Mouse (Mus musculus): ENCODE data around the gene Cdr2l. TPM values are rescaled to one million over a fixed set of nuclear protein-coding genes. Genes with fewer than 3 reads are reported as not detected.

Gene Cdr2l
- polyA plus RNA-seq, 1 experiment from 2014 or later: 15.7 TPM

DNA sequence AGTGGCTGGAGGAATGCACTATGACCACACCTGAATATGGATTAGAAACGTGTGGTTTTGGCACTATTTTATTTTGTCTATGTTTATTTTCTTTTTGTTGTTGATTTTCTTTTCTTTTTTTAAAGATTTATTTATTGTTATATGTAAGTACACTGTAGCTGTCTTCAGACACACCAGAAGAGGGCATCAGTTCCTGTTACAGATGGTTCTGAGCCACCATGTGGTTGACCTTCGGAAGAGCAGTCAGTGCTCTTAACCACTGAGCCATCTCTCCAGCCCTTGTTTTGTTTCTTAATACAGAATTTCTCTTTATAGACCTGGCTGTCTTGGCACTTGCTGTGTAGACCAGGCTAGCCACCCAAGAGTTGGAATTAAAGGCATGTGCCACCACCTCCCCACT, 9.0 kb upstream of the Cdr2l start:
- Histone ChIP-seq H3K9me3 (replicated peaks; ENCODE audit: control insufficient read depth, low read length) (no peaks in the 10 kb centered on the region), H3K27me3 (ENCODE audit: control insufficient read depth, insufficient read depth, low read length) (peaks cover 29% of the 10 kb centered on the region), H3K4me1 (ENCODE audit: control insufficient read depth, insufficient read depth, low read length) (no peaks in the 10 kb centered on the region; the same call in 1 of the 2 replicates), H3K4me2 (ENCODE audit: low read depth, low read length) (no peak overlapping the region), H3K9ac (replicated peaks; ENCODE audit: low read length) (no peak overlapping the region), H3K4me3 (ENCODE audit: low read depth, low read length) (no peak overlapping the region), H3K36me3 (replicated peaks; ENCODE audit: control insufficient read depth, insufficient read depth, low read depth, low read length) (no peaks in the 10 kb centered on the region), H3K27ac (replicated peaks; ENCODE audit: low read depth, low read length) (no peak overlapping the region)
- DNase-seq (ENCODE audit: low spot score) (no peak), ATAC-seq (replicated peaks; ENCODE audit: insufficient number of reproducible peaks, low FRiP score, low TSS enrichment, low read depth) (no peak)
- 30% methylated on average over 2 of the region's 2 CpGs for WGBS

DNA sequence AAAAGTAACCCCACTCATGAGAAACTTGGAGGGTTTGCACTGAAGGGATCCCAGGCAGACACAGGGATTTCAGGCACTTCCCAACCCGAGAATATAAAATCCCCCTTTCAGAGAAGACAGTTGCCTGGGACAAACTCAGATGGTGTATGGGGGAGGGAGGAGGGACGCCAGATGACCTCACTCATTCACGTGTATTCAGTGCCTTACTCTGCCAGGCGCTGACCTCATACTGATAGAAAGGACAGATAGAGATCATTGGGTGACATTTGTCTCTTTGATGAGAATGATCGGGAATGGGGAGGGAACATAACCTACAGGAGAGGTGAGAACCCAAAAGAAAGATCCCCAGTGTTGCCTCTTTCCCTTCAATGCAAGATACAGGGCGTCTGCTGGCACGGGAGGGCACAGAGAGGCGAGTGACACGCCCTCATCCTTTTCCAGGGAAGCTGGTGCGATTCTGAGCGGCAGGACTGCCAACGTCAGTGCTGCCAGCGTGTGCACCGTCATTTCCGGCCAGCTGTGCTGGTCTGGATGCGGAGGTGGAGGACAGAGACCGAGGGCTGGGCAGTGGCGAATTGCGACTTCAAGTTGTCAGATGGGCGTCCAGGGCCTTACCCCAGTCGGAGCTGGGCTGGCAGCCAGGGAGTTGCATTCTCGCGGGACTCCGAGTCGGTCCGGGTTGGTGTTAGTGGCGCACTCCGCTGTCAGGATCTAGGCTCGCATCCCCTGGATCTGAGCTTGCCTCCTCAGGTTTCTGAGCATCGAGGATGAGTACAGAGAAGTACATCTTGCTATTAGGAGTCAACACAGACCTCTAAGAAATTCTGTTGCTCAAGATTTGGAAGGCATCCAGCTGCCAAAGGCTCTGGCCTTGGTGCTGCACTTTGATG, 7.7 kb upstream of the Cdr2l start:
- no peak for ATAC-seq (replicated peaks; ENCODE audit: insufficient number of reproducible peaks, low FRiP score, low TSS enrichment, low read depth)
- 2% methylated on average over 30 of the region's 30 CpGs for WGBS

DNA sequence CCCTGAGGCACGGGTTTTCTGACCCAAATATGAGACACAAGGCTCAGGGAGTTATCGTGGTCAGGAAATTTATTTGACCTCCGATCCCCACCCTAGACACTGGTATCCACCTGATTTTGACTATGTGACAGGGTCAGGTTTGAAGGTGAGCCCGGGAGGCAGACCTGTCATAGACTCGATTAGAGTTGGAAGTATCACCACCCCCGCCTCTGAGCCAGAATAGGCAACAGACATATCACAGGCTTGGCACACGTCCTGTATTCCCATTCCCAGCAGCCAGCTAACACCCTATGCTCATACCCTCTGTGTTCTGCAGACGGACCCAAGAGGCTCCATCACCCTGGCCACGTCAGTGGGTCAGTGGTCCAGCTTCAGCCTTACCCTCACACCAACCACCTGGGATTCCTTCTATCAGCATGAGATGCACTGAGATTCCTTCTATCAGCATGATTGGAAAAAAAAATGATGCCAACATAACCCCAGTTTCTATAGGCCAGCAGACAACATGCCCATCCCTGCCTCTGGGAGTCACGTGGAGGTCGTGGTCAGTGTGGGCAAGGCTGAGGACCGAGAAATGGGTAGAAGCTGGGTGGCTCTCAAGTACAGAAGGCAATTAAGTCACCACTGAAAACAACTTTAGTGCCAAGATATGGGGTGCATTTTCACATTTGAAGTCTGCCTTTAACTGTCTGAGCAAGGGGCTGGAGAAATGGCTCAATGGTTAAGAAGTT, 6.9 kb upstream of the Cdr2l start:
- Histone ChIP-seq H3K4me3 (ENCODE audit: low read depth, low read length) (no peak overlapping the region), H3K27ac (replicated peaks; ENCODE audit: low read depth, low read length) (no peak overlapping the region), H3K36me3 (replicated peaks; ENCODE audit: control insufficient read depth, insufficient read depth, low read depth, low read length) (no peaks in the 10 kb centered on the region), H3K9me3 (replicated peaks; ENCODE audit: control insufficient read depth, low read length) (no peaks in the 10 kb centered on the region), H3K4me2 (ENCODE audit: low read depth, low read length) (no peak overlapping the region), H3K4me1 (ENCODE audit: control insufficient read depth, insufficient read depth, low read length) (no peaks in the 10 kb centered on the region; the same call in 1 of the 2 replicates), H3K27me3 (ENCODE audit: control insufficient read depth, insufficient read depth, low read length) (peaks cover 21% of the 10 kb centered on the region), H3K9ac (replicated peaks; ENCODE audit: low read length) (no peak overlapping the region)
- DNase-seq (ENCODE audit: low spot score) (no peak), ATAC-seq (replicated peaks; ENCODE audit: insufficient number of reproducible peaks, low FRiP score, low TSS enrichment, low read depth) (no peak)
- WGBS: 60% methylated on average over 12 of the region's 12 CpGs

More for the DNA sequence above, 7.7 kb upstream of the Cdr2l start:
- Histone ChIP-seq H3K36me3 (replicated peaks; ENCODE audit: control insufficient read depth, insufficient read depth, low read depth, low read length) (no peaks in the 10 kb centered on the region), H3K4me3 (ENCODE audit: low read depth, low read length) (peak overlapping the region; percentile 22), H3K27me3 (ENCODE audit: control insufficient read depth, insufficient read depth, low read length) (peaks cover 21% of the 10 kb centered on the region), H3K4me1 (ENCODE audit: control insufficient read depth, insufficient read depth, low read length) (no peaks in the 10 kb centered on the region; the same call in 1 of the 2 replicates), H3K9me3 (replicated peaks; ENCODE audit: control insufficient read depth, low read length) (no peaks in the 10 kb centered on the region), H3K27ac (replicated peaks; ENCODE audit: low read depth, low read length) (no peak overlapping the region), H3K9ac (replicated peaks; ENCODE audit: low read length) (peak overlapping the region; percentile 39), H3K4me2 (ENCODE audit: low read depth, low read length) (peak overlapping the region; percentile 52)
- peak; percentile 34 for DNase-seq (ENCODE audit: low spot score)

DNA sequence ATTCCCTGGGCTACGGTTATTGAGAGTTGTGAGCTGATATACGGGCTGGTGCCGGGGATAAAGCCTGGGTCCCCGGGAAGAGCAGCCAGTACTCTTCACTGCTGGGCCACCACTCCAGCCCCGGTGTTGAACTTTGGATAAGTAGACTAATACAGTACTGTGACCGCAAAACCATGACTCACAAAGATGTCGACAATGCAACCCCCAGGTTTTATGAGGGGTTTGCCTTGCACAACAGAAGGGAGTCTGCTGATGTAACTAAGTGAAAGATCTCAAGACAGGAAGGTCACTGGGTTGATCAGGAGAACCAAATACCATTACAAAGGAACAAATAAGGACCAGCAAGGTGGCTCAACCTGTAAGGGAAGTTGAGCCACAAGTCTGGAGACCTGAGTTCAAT, 5.0 kb upstream of the Cdr2l start:
- no peaks in the 10 kb centered on the region for H3K9me3 ChIP-seq (replicated peaks; ENCODE audit: control insufficient read depth, low read length)
- no peak for ATAC-seq (replicated peaks; ENCODE audit: insufficient number of reproducible peaks, low FRiP score, low TSS enrichment, low read depth)
- DNase-seq (ENCODE audit: low spot score): no peak
- no peaks in the 10 kb centered on the region; the same call in 1 of the 2 replicates for H3K4me1 ChIP-seq (ENCODE audit: control insufficient read depth, insufficient read depth, low read length)
- 71% methylated on average over 7 of the region's 7 CpGs for WGBS
- H3K36me3 ChIP-seq (replicated peaks; ENCODE audit: control insufficient read depth, insufficient read depth, low read depth, low read length): no peaks in the 10 kb centered on the region
- peaks cover 19% of the 10 kb centered on the region for H3K27me3 ChIP-seq (ENCODE audit: control insufficient read depth, insufficient read depth, low read length)
- H3K27ac ChIP-seq (replicated peaks; ENCODE audit: low read depth, low read length): no peak overlapping the region
- no peak overlapping the region for H3K4me2 ChIP-seq (ENCODE audit: low read depth, low read length)
- no peak overlapping the region for H3K4me3 ChIP-seq (ENCODE audit: low read depth, low read length)
- H3K9ac ChIP-seq (replicated peaks; ENCODE audit: low read length): no peak overlapping the region

DNA sequence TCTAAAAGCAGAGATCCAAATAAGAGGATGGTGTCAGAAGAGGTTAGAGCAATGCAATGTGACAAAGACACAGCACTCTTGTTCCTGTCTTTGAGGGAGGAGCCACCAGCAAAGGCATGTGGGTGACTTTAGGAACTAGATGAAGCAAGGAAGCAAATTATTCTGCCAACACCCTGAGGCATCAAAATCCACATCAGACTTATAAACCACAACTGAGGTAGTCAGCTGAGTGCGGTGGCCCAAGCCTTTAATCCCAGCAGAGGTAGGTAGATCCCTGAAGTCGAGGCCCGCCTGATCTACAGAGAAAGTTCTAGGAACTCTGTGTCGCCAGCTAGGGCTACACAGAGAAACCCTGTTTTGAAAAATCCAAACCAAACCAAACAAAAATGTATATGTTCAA, 4.5 kb upstream of the Cdr2l start:
- no peak overlapping the region for H3K27ac ChIP-seq (replicated peaks; ENCODE audit: low read depth, low read length)
- H3K4me3 ChIP-seq (ENCODE audit: low read depth, low read length): no peak overlapping the region
- ATAC-seq (replicated peaks; ENCODE audit: insufficient number of reproducible peaks, low FRiP score, low TSS enrichment, low read depth) (no peak), DNase-seq (ENCODE audit: low spot score) (no peak)
- H3K4me1 ChIP-seq (ENCODE audit: control insufficient read depth, insufficient read depth, low read length): no peaks in the 10 kb centered on the region; the same call in 1 of the 2 replicates
- H3K9ac ChIP-seq (replicated peaks; ENCODE audit: low read length): no peak overlapping the region
- no peaks in the 10 kb centered on the region for H3K36me3 ChIP-seq (replicated peaks; ENCODE audit: control insufficient read depth, insufficient read depth, low read depth, low read length)
- no peak overlapping the region for H3K4me2 ChIP-seq (ENCODE audit: low read depth, low read length)
- H3K9me3 ChIP-seq (replicated peaks; ENCODE audit: control insufficient read depth, low read length): no peaks in the 10 kb centered on the region
- peaks cover 19% of the 10 kb centered on the region for H3K27me3 ChIP-seq (ENCODE audit: control insufficient read depth, insufficient read depth, low read length)
- 91% methylated on average over 4 of the region's 4 CpGs for WGBS

DNA sequence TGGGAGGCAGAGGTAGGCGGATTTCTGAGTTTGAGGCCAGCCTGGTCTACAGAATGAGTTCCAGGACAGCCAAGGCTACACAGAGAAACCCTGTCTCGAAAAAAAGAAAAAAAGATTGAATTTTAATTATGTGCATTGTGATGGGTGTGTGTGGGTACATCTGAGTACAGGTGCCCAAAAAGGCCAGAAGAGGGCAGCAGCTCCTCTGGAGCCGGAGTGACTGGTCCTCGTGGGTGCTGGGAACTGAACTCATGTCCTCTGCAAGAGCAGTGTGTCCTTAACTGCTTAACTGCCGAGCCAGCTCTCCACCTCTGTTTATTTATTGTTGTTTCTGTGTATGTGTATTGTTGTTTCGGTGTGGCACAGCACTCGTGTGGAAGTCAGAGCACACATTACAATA, 3.9 kb upstream of the Cdr2l start:
- WGBS: 76% methylated on average over 7 of the region's 7 CpGs
- no peaks in the 10 kb centered on the region; the same call in 1 of the 2 replicates for H3K4me1 ChIP-seq (ENCODE audit: control insufficient read depth, insufficient read depth, low read length)
- no peak overlapping the region for H3K4me3 ChIP-seq (ENCODE audit: low read depth, low read length)
- no peaks in the 10 kb centered on the region for H3K9me3 ChIP-seq (replicated peaks; ENCODE audit: control insufficient read depth, low read length)
- ATAC-seq (replicated peaks; ENCODE audit: insufficient number of reproducible peaks, low FRiP score, low TSS enrichment, low read depth): no peak
- H3K4me2 ChIP-seq (ENCODE audit: low read depth, low read length): no peak overlapping the region
- no peak overlapping the region for H3K9ac ChIP-seq (replicated peaks; ENCODE audit: low read length)
- no peaks in the 10 kb centered on the region for H3K36me3 ChIP-seq (replicated peaks; ENCODE audit: control insufficient read depth, insufficient read depth, low read depth, low read length)
- no peak for DNase-seq (ENCODE audit: low spot score)
- peaks cover 19% of the 10 kb centered on the region for H3K27me3 ChIP-seq (ENCODE audit: control insufficient read depth, insufficient read depth, low read length)
- no peak overlapping the region for H3K27ac ChIP-seq (replicated peaks; ENCODE audit: low read depth, low read length)

DNA sequence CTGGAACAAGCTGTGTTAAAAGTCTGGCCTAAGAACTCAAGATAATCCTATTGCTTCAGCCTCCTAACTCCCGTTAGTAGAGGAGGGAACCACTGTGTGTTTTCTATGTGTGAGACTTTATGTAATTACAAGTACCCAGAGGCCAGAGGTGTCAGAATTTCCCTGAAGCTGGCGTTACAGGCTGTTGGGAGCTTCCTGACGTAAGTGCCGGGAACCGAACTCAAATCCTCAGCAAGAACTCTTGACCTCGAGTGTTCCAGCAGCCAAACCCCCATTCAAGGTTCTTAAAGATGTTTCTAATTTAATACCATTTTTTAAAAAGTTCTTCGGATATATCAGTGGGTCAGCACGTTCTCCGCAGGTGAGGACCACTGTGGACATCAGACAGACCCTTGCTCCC, 440 bp upstream of the Cdr2l start:
- H3K27ac ChIP-seq (replicated peaks; ENCODE audit: low read depth, low read length): no peak overlapping the region
- H3K9ac ChIP-seq (replicated peaks; ENCODE audit: low read length): no peak overlapping the region; the same call in 1 of the 2 replicates
- ATAC-seq (replicated peaks; ENCODE audit: insufficient number of reproducible peaks, low FRiP score, low TSS enrichment, low read depth) (no peak), DNase-seq (ENCODE audit: low spot score) (peak; percentile 39)
- H3K4me1 ChIP-seq (ENCODE audit: control insufficient read depth, insufficient read depth, low read length): peaks cover 10% of the 10 kb centered on the region
- H3K4me2 ChIP-seq (ENCODE audit: low read depth, low read length): peak overlapping the region; percentile 84
- H3K4me3 ChIP-seq (ENCODE audit: low read depth, low read length): peak overlapping the region; percentile 86
- H3K36me3 ChIP-seq (replicated peaks; ENCODE audit: control insufficient read depth, insufficient read depth, low read depth, low read length): no peaks in the 10 kb centered on the region
- no peaks in the 10 kb centered on the region for H3K27me3 ChIP-seq (ENCODE audit: control insufficient read depth, insufficient read depth, low read length)
- WGBS: 8% methylated on average over 9 of the region's 9 CpGs
- no peaks in the 10 kb centered on the region for H3K9me3 ChIP-seq (replicated peaks; ENCODE audit: control insufficient read depth, low read length)

DNA sequence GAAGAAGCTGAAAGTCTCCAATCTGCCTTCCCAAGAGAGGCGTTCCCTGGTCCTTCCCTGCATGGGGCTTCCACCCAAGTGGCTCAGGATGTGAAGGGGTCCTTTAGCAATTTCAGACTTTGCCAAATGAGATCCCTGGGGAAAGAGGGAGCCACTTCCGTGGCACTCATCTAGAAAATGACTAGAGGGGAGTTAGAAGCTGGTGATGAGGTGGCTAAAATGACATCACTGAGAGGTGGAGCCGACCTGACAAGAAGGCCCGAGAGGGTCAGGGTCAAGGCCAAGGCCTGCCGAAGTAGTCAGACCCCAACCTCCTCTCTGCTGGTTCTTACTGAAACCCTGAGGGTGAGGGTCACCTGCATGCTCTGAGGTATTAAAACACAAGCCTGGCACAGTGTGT, 1.2 kb downstream of the Cdr2l start:
- peak overlapping the region; percentile 86 for H3K4me3 ChIP-seq (ENCODE audit: low read depth, low read length)
- peak overlapping the region; percentile 94 for H3K9ac ChIP-seq (replicated peaks; ENCODE audit: low read length)
- no peaks in the 10 kb centered on the region for H3K36me3 ChIP-seq (replicated peaks; ENCODE audit: control insufficient read depth, insufficient read depth, low read depth, low read length)
- H3K4me2 ChIP-seq (ENCODE audit: low read depth, low read length): peak overlapping the region; percentile 84
- H3K4me1 ChIP-seq (ENCODE audit: control insufficient read depth, insufficient read depth, low read length): peaks cover 10% of the 10 kb centered on the region
- no peaks in the 10 kb centered on the region for H3K27me3 ChIP-seq (ENCODE audit: control insufficient read depth, insufficient read depth, low read length)
- DNase-seq (ENCODE audit: low spot score): no peak
- ATAC-seq (replicated peaks; ENCODE audit: insufficient number of reproducible peaks, low FRiP score, low TSS enrichment, low read depth): no peak
- H3K9me3 ChIP-seq (replicated peaks; ENCODE audit: control insufficient read depth, low read length): no peaks in the 10 kb centered on the region
- H3K27ac ChIP-seq (replicated peaks; ENCODE audit: low read depth, low read length): no peak overlapping the region
- 18% methylated on average over 5 of the region's 5 CpGs for WGBS
